Mouse (Mus musculus): ENCODE results near the gene Fam216a. TPM values are rescaled to one million over a fixed set of nuclear protein-coding genes. Genes with fewer than 3 reads are reported as not detected.
"Not testable (repeated sequence)": the region's sequence is repeated elsewhere in the genome, so short reads cannot be mapped to it uniquely, and the experiment has no call there.

The Fam216a gene
- total RNA-seq, 2 experiments from 2014 or later = 73.8 to 78.8 TPM

GRCm38 (mm10) chr5:122324608-122325431 is 47.3 kb downstream of the Fam216a start:
- peak; percentile 42 to 45 for DNase-seq (ENCODE audit: extremely low spot score in 1 of 2, low spot score in 1 of 2)

- DNase-seq (ENCODE audit: extremely low spot score in 1 of 2, low spot score in 1 of 2) = no peak
Measured at GRCm38 (mm10) chr5:122323523-122323922, 48.6 kb downstream of the Fam216a start.

- DNase-seq (ENCODE audit: extremely low spot score in 1 of 2, low spot score in 1 of 2) = no peak
Measured at GRCm38 (mm10) chr5:122320205-122320781, 51.9 kb downstream of the Fam216a start.

GRCm38 (mm10) chr5:122319474-122320204 is 52.5 kb downstream of the Fam216a start:
- no peak for DNase-seq (ENCODE audit: extremely low spot score in 1 of 2, low spot score in 1 of 2)

- not testable (repeated sequence) for DNase-seq (ENCODE audit: extremely low spot score in 1 of 2, low spot score in 1 of 2)
Measured at GRCm38 (mm10) chr5:122318976-122319375, 53.2 kb downstream of the Fam216a start.

- DNase-seq (ENCODE audit: extremely low spot score in 1 of 2, low spot score in 1 of 2) = no peak
Measured at GRCm38 (mm10) chr5:122318100-122318499, 54.1 kb downstream of the Fam216a start.

- DNase-seq (ENCODE audit: extremely low spot score in 1 of 2, low spot score in 1 of 2) = no peak
Measured at GRCm38 (mm10) chr5:122317329-122318045, 54.7 kb downstream of the Fam216a start.

GRCm38 (mm10) chr5:122314966-122315667 is 57.0 kb downstream of the Fam216a start:
- peak; percentile 60 to 75 for DNase-seq (ENCODE audit: extremely low spot score in 1 of 2, low spot score in 1 of 2)

Other genes with a start within 250 kb of the Fam216a start
- under 1 TPM; 0.74 to 0.94 TPM for gene Ccdc63, start 231.5 kb downstream of the Fam216a start, total RNA-seq (2021)
- gene Ppp1cc, start 214.1 kb downstream of the Fam216a start, total RNA-seq (2021) = 100 to 1,000 TPM; 208 to 211 TPM
- gene Hvcn1, start 165.6 kb downstream of the Fam216a start, total RNA-seq (2021) = 1 to 10 TPM; 3.2 to 3.6 TPM
- gene Tctn1, start 107.9 kb downstream of the Fam216a start, total RNA-seq (2021) = 10 to 100 TPM; 11.8 to 12.3 TPM
- gene Pptc7, start 88.0 kb downstream of the Fam216a start, total RNA-seq (2021) = 10 to 100 TPM; 36.5 to 42.5 TPM
- 1 to 10 TPM; 3.4 to 4.0 TPM for gene Rad9b, start 18.1 kb downstream of the Fam216a start, total RNA-seq (2021)
- 100 to 1,000 TPM; 206 to 217 TPM for gene Vps29, start 18.0 kb downstream of the Fam216a start, total RNA-seq (2021)
- 10 to 100 TPM; 26.4 to 28.2 TPM for gene Gpn3, start 488 bp downstream of the Fam216a start, total RNA-seq (2021)
- 100 to 1,000 TPM; 285 to 290 TPM for gene Arpc3, start 19.5 kb upstream of the Fam216a start, total RNA-seq (2021)
- gene Anapc7, start 49.3 kb upstream of the Fam216a start, total RNA-seq (2021) = 10 to 100 TPM; 27.6 to 28.1 TPM
- 100 to 1,000 TPM; 629 to 650 TPM for gene Atp2a2, start 129.9 kb upstream of the Fam216a start, total RNA-seq (2021)
- 10 to 100 TPM; 34.5 to 37.4 TPM for gene Ift81, start 242.2 kb upstream of the Fam216a start, total RNA-seq (2021)

Measured in layer of hippocampus, postnatal 25 days (tissue).